Mouse (Mus musculus): ENCODE measurements at regions not wholly inside any gene's neighbourhood (a gene's known extent, or its start where the extent isn't known, plus 50 kb on each side); places are given as distances from the start of the nearest gene placed in this dataset.

DNA sequence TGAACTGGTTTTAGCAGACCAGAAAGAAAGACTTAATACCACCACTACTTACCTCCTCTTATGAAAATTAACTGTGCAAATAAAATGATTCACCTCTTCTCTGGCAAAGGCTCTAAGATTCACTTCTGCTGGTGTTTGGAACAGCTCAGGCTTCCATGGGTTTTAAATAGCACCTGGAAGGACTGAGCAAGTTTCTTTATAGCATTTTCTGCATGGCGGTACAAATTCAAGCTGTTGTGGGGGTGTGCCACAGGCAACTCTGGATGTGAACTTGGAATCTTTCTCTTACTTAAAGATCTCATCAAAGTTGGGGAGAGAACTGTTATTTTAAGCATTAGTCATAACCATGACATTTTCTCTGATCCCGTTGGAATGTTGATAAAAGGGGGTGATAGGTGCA lies 350.1 kb upstream of the Cd180 start:
- no peaks in the 10 kb centered on the region for H3K27me3 ChIP-seq (ENCODE audit: insufficient read depth, low read length)
- H3K4me1 ChIP-seq (ENCODE audit: insufficient read depth, low read length), result no peaks in the 10 kb centered on the region
- H3K9me3 ChIP-seq (ENCODE audit: low read length), result 0 out of 2 replicates have a peak, but pooled peaks cover 2% of the 10 kb centered on the region
- no peak overlapping the region for H3K4me3 ChIP-seq (ENCODE audit: low read length)
- no peak overlapping the region for H3K4me2 ChIP-seq (replicated peaks; ENCODE audit: low read depth, low read length)
- ATAC-seq (ENCODE audit: low FRiP score, low TSS enrichment), result no peak
- no peak overlapping the region for H3K9ac ChIP-seq (replicated peaks; ENCODE audit: low read length)
- H3K36me3 ChIP-seq (ENCODE audit: insufficient read depth, low read length), result no peaks in the 10 kb centered on the region
- 86% methylated on average over 2 of the region's 2 CpGs for WGBS
- no peak overlapping the region for H3K27ac ChIP-seq (ENCODE audit: low read length)

GRCm38 (mm10) chr13:102344606-102345269 lies 348.6 kb upstream of the Cd180 start:
- Histone ChIP-seq H3K27me3 (ENCODE audit: insufficient read depth, low read length) (no peaks in the 10 kb centered on the region), H3K4me3 (ENCODE audit: low read length) (no peak overlapping the region), H3K4me1 (ENCODE audit: insufficient read depth, low read length) (no peaks in the 10 kb centered on the region), H3K36me3 (ENCODE audit: insufficient read depth, low read length) (no peaks in the 10 kb centered on the region), H3K27ac (ENCODE audit: low read length) (no peak overlapping the region), H3K9ac (replicated peaks; ENCODE audit: low read length) (no peak overlapping the region), H3K4me2 (replicated peaks; ENCODE audit: low read depth, low read length) (no peak overlapping the region), H3K9me3 (ENCODE audit: low read length) (no peaks in the 10 kb centered on the region)
- 76% methylated on average over 5 of the region's 5 CpGs for WGBS
- no peak for ATAC-seq (ENCODE audit: low FRiP score, low TSS enrichment)

GRCm38 (mm10) chr13:102349493-102349892 lies 343.9 kb upstream of the Cd180 start:
- no peak overlapping the region for H3K4me2 ChIP-seq (replicated peaks; ENCODE audit: low read depth, low read length)
- H3K4me1 ChIP-seq (ENCODE audit: insufficient read depth, low read length), result no peaks in the 10 kb centered on the region
- no peak overlapping the region for H3K4me3 ChIP-seq (ENCODE audit: low read length)
- no peaks in the 10 kb centered on the region for H3K9me3 ChIP-seq (ENCODE audit: low read length)
- H3K9ac ChIP-seq (replicated peaks; ENCODE audit: low read length), result no peak overlapping the region
- ATAC-seq (ENCODE audit: low FRiP score, low TSS enrichment), result no peak
- H3K36me3 ChIP-seq (ENCODE audit: insufficient read depth, low read length), result no peaks in the 10 kb centered on the region
- 97% methylated on average over 1 of the region's 1 CpGs for WGBS
- H3K27me3 ChIP-seq (ENCODE audit: insufficient read depth, low read length), result no peaks in the 10 kb centered on the region
- H3K27ac ChIP-seq (ENCODE audit: low read length), result no peak overlapping the region

DNA sequence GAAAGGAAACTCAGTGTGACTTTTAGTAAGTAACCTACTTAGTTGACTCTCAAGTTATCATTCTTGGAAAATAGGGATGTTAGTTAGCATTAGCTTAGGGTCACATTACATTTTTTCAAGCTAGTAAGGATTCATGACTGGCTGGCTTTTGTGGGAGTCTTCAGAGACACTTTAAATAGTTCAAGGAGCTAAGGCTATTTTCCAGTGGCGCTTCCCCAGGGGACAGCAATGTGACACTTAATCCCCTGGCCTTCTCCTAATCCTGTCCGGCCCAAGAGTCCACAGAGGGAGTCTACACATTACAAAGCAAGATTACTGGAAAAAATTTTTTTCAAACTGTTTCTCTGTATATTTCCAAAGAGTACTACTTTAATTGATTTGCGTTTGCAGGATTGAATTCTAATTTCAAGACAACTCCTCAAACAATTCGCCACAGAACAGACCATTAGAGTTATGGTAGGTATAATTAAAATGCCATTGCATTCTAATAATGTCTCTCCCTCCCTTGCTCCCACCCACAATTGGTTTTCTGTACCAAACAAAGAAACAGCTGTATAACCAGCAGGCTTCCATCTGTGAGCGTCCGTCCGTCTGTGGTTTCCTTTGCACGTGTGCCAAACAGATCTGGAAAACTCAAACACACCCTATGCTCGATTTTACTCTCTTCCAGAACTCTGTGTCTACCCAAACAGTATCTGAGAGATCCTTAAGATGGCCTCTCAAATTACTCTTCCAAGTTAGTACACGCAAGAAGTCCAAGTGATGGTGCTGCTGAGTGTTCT lies 341.1 kb upstream of the Cd180 start:
- Histone ChIP-seq H3K9me3 (ENCODE audit: low read length) (no peaks in the 10 kb centered on the region), H3K36me3 (ENCODE audit: insufficient read depth, low read length) (no peaks in the 10 kb centered on the region), H3K27ac (ENCODE audit: low read length) (no peak overlapping the region), H3K4me1 (ENCODE audit: insufficient read depth, low read length) (no peaks in the 10 kb centered on the region), H3K27me3 (ENCODE audit: insufficient read depth, low read length) (no peaks in the 10 kb centered on the region), H3K9ac (replicated peaks; ENCODE audit: low read length) (no peak overlapping the region), H3K4me3 (ENCODE audit: low read length) (no peak overlapping the region), H3K4me2 (replicated peaks; ENCODE audit: low read depth, low read length) (no peak overlapping the region)
- ATAC-seq (ENCODE audit: low FRiP score, low TSS enrichment), result no peak
- WGBS, result 56% methylated on average over 10 of the region's 10 CpGs

GRCm38 (mm10) chr13:102355569-102355968 lies 337.8 kb upstream of the Cd180 start:
- no peaks in the 10 kb centered on the region for H3K4me1 ChIP-seq (ENCODE audit: insufficient read depth, low read length)
- no peak for ATAC-seq (ENCODE audit: low FRiP score, low TSS enrichment)
- no peaks in the 10 kb centered on the region for H3K9me3 ChIP-seq (ENCODE audit: low read length)
- no peak overlapping the region for H3K4me3 ChIP-seq (ENCODE audit: low read length)
- no peak overlapping the region for H3K4me2 ChIP-seq (replicated peaks; ENCODE audit: low read depth, low read length)
- no peaks in the 10 kb centered on the region for H3K36me3 ChIP-seq (ENCODE audit: insufficient read depth, low read length)
- H3K27me3 ChIP-seq (ENCODE audit: insufficient read depth, low read length), result no peaks in the 10 kb centered on the region
- H3K27ac ChIP-seq (ENCODE audit: low read length), result no peak overlapping the region
- no peak overlapping the region for H3K9ac ChIP-seq (replicated peaks; ENCODE audit: low read length)
- WGBS, result 28% methylated on average over 1 of the region's 1 CpGs

DNA sequence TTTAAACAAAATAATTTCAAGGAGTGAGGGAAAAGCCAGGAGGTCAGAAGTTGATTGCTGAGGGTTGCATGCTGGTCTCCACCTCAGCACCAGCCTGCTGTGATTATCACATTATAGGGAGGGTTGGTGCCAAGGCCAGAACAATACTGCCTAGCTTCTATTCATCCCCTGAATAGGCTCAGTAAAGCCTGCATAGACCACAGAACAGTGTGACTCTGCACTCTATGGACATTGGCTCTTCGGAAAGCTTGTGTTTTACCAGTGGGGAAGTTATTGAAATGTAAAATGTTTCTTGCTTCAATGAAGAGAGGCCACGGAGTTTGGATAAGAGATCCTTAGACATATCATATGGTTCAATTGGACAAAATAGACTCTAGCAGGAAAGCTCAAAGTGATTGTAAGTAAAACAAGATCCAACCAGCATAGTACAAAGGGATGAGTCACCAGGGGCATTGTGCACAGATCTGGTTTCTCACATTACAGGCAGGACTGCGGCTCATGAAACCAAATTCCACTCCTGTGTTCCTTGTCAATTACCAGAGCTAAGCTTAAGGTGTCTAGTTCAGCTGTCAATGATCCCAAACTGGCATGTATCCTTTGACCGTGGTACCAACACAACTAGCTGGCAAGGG lies 320.8 kb upstream of the Cd180 start:
- Histone ChIP-seq H3K4me2 (replicated peaks; ENCODE audit: low read depth, low read length) (no peak overlapping the region), H3K9me3 (ENCODE audit: low read length) (no peaks in the 10 kb centered on the region), H3K9ac (replicated peaks; ENCODE audit: low read length) (no peak overlapping the region), H3K36me3 (ENCODE audit: insufficient read depth, low read length) (no peaks in the 10 kb centered on the region), H3K27me3 (ENCODE audit: insufficient read depth, low read length) (no peaks in the 10 kb centered on the region), H3K4me3 (ENCODE audit: low read length) (no peak overlapping the region), H3K27ac (ENCODE audit: low read length) (no peak overlapping the region), H3K4me1 (ENCODE audit: insufficient read depth, low read length) (no peaks in the 10 kb centered on the region)
- 55% methylated on average over 4 of the region's 4 CpGs for WGBS
- ATAC-seq (ENCODE audit: low FRiP score, low TSS enrichment), result no peak

DNA sequence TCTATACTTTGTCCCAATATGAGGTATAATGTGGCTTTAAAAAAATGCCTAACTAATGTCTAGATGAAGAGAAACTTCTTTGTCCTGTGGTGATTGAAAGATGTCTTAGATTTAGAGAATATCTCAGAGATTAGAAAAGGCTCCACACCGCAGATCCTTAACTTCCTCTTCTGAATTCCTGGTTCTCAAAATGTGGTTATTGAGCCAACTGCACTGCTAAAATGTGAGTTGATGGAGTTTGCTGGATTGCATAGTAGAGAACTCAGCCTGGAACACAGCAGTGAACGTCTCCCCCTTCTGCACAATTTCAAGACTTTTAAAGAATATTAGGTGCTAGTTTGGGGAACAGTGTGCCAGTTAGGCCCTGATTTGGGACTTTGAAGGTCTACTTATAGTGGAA lies 312.7 kb upstream of the Cd180 start:
- Histone ChIP-seq H3K9me3 (ENCODE audit: low read length) (no peaks in the 10 kb centered on the region), H3K27ac (ENCODE audit: low read length) (no peak overlapping the region), H3K4me1 (ENCODE audit: insufficient read depth, low read length) (no peaks in the 10 kb centered on the region), H3K4me3 (ENCODE audit: low read length) (no peak overlapping the region), H3K9ac (replicated peaks; ENCODE audit: low read length) (no peak overlapping the region), H3K4me2 (replicated peaks; ENCODE audit: low read depth, low read length) (no peak overlapping the region), H3K27me3 (ENCODE audit: insufficient read depth, low read length) (no peaks in the 10 kb centered on the region), H3K36me3 (ENCODE audit: insufficient read depth, low read length) (no peaks in the 10 kb centered on the region)
- WGBS, result 84% methylated on average over 2 of the region's 2 CpGs
- ATAC-seq (ENCODE audit: low FRiP score, low TSS enrichment), result no peak

DNA sequence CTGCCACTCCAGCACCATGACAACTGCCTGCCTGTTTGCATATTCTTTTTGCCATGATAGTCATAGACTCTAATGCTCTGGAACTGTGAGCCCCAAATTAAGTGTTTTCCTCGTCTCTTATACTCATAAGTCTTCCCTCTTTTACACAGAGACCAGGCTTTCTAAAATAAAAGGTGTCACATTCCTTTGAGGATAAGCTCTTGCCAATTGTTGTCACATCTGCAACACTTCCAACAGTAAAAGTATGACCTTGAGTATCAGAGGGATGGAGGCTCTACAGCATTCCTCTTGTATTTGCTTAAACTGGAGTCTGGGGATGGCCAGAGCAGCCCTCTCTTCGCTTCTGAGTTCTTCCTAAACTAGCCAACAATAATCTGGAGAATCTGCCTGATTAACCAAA lies 301.4 kb upstream of the Cd180 start:
- no peaks in the 10 kb centered on the region for H3K9me3 ChIP-seq (ENCODE audit: low read length)
- 75% methylated on average over 2 of the region's 2 CpGs for WGBS
- H3K27ac ChIP-seq (ENCODE audit: low read length), result peak overlapping the region; percentile 76
- no peak overlapping the region for H3K4me3 ChIP-seq (ENCODE audit: low read length)
- peaks cover 12% of the 10 kb centered on the region; the same call in 1 of the 2 replicates for H3K4me1 ChIP-seq (ENCODE audit: insufficient read depth, low read length)
- H3K4me2 ChIP-seq (replicated peaks; ENCODE audit: low read depth, low read length), result no peak overlapping the region
- no peak overlapping the region for H3K9ac ChIP-seq (replicated peaks; ENCODE audit: low read length)
- H3K36me3 ChIP-seq (ENCODE audit: insufficient read depth, low read length), result no peaks in the 10 kb centered on the region
- H3K27me3 ChIP-seq (ENCODE audit: insufficient read depth, low read length), result no peaks in the 10 kb centered on the region
- ATAC-seq (ENCODE audit: low FRiP score, low TSS enrichment), result no peak

GRCm38 (mm10) chr13:102392868-102393661 lies 300.3 kb upstream of the Cd180 start:
- WGBS, result 31% methylated on average over 10 of the region's 10 CpGs
- H3K9ac ChIP-seq (replicated peaks; ENCODE audit: low read length), result no peak overlapping the region
- no peaks in the 10 kb centered on the region for H3K27me3 ChIP-seq (ENCODE audit: insufficient read depth, low read length)
- no peak overlapping the region for H3K4me3 ChIP-seq (ENCODE audit: low read length)
- ATAC-seq (ENCODE audit: low FRiP score, low TSS enrichment), result peak; percentile 74
- no peaks in the 10 kb centered on the region for H3K36me3 ChIP-seq (ENCODE audit: insufficient read depth, low read length)
- H3K4me2 ChIP-seq (replicated peaks; ENCODE audit: low read depth, low read length), result no peak overlapping the region
- H3K4me1 ChIP-seq (ENCODE audit: insufficient read depth, low read length), result peaks cover 12% of the 10 kb centered on the region; the same call in 1 of the 2 replicates
- no peaks in the 10 kb centered on the region for H3K9me3 ChIP-seq (ENCODE audit: low read length)
- H3K27ac ChIP-seq (ENCODE audit: low read length), result peak overlapping the region; percentile 80
